ENCODE assay signal across 8 mouse cellular contexts in genomic region chr15:12204319-12205159, GRCm38 (mm10). TPM values are rescaled to one million over a fixed set of nuclear protein-coding genes. Genes with fewer than 3 reads are reported as not detected.
DNase-seq lines count a peak whose midpoint lies in the region; ATAC-seq and TF ChIP-seq lines count a peak whose summit lies in the region.

Mtmr12 (plus strand) TSS chr15:12205028.

- H3K36me3 ChIP-seq in kidney, embryonic 14.5 days (ENCODE audit: control insufficient read depth, insufficient read depth, low read length): no peaks in the 10 kb centered on the region
- H3K36me3 ChIP-seq in limb, embryonic 15.5 days: no peaks in the 10 kb centered on the region

- peak within 1 kb of the TSS; percentile 96 for H3K9ac ChIP-seq in kidney, embryonic 14.5 days (ENCODE audit: low read depth, low read length)
- H3K9ac ChIP-seq in limb, embryonic 15.5 days: peak within 1 kb of the TSS; percentile 89

- DNase-seq in A20 (ENCODE audit: low read depth, low spot score): peak; percentile 99
- DNase-seq in heart, adult 9 months (ENCODE audit: low spot score in 2 of 2): peak; percentile 99 to 100
- peak; percentile 99 to 100 for DNase-seq in monocyte, adult 2 months (ENCODE audit: low read depth in 1 of 2, low spot score in 2 of 2)
- DNase-seq in spleen, postnatal 36 days (ENCODE audit: low spot score in 2 of 2): peak; percentile 99 to 100

- no peak for TF ChIP-seq POLR2A in bone marrow macrophage, adult 2 months (IDR thresholded peaks at IDR 0.05; ENCODE audit: borderline replicate concordance, low read depth, low read length)
- TF ChIP-seq POLR2A in embryonic fibroblast, embryonic 13.5 days (IDR thresholded peaks at IDR 0.05; ENCODE audit: low read depth, low read length): peak; percentile 71

- no peak for TF ChIP-seq CTCF in bone marrow macrophage, adult 2 months (IDR thresholded peaks at IDR 0.05; ENCODE audit: low read depth, low read length)
- no peak for TF ChIP-seq CTCF in embryonic fibroblast, embryonic 13.5 days (IDR thresholded peaks at IDR 0.05; ENCODE audit: borderline replicate concordance, insufficient read depth, low read length)

- no peaks in the 10 kb centered on the region for H3K27me3 ChIP-seq in kidney, embryonic 14.5 days (ENCODE audit: control insufficient read depth, insufficient read depth, low read length)
- no peaks in the 10 kb centered on the region for H3K27me3 ChIP-seq in limb, embryonic 15.5 days

- peaks cover 38% of the 10 kb centered on the region for H3K4me1 ChIP-seq in bone marrow macrophage, adult 2 months (ENCODE audit: control insufficient read depth, insufficient read depth, low read length)
- H3K4me1 ChIP-seq in embryonic fibroblast, embryonic 13.5 days (ENCODE audit: control insufficient read depth, insufficient read depth, low read length): peaks cover 6% of the 10 kb centered on the region
- H3K4me1 ChIP-seq in kidney, embryonic 14.5 days (ENCODE audit: control insufficient read depth, insufficient read depth, low read length): peaks cover 26% of the 10 kb centered on the region
- peaks cover 27% of the 10 kb centered on the region for H3K4me1 ChIP-seq in limb, embryonic 15.5 days

- H3K9me3 ChIP-seq in kidney, embryonic 14.5 days (ENCODE audit: control insufficient read depth, low read length): no peaks in the 10 kb centered on the region
- H3K9me3 ChIP-seq in limb, embryonic 15.5 days: no peaks in the 10 kb centered on the region

- peak; percentile 97 for ATAC-seq in kidney, embryonic 14.5 days (ENCODE audit: low FRiP score, low TSS enrichment)
- peak; percentile 96 for ATAC-seq in limb, embryonic 15.5 days (ENCODE audit: insufficient number of reproducible peaks, low FRiP score, low TSS enrichment, low read depth)

- H3K27ac ChIP-seq in bone marrow macrophage, adult 2 months (ENCODE audit: insufficient read depth, low read depth, low read length): peak within 1 kb of the TSS; percentile 81
- H3K27ac ChIP-seq in embryonic fibroblast, embryonic 13.5 days (ENCODE audit: insufficient read depth, low read length): peak within 1 kb of the TSS; percentile 87
- peak within 1 kb of the TSS; percentile 90 for H3K27ac ChIP-seq in kidney, embryonic 14.5 days (ENCODE audit: low read depth, low read length)
- peak within 1 kb of the TSS; percentile 93 for H3K27ac ChIP-seq in limb, embryonic 15.5 days

- H3K4me2 ChIP-seq in kidney, embryonic 14.5 days (replicated peaks; ENCODE audit: low read depth, low read length): peak within 1 kb of the TSS; percentile 65
- peak within 1 kb of the TSS; percentile 63 for H3K4me2 ChIP-seq in limb, embryonic 15.5 days

- peak within 1 kb of the TSS; percentile 90 for H3K4me3 ChIP-seq in bone marrow macrophage, adult 2 months (ENCODE audit: insufficient read depth, low read length)
- peak within 1 kb of the TSS; percentile 79 for H3K4me3 ChIP-seq in embryonic fibroblast, embryonic 13.5 days (ENCODE audit: insufficient read depth, low read length)
- H3K4me3 ChIP-seq in kidney, embryonic 14.5 days (ENCODE audit: low read length): peak within 1 kb of the TSS; percentile 92
- peak within 1 kb of the TSS; percentile 78 for H3K4me3 ChIP-seq in limb, embryonic 15.5 days

- under 1% methylated on average over 58 of the region's 58 CpGs for WGBS in kidney, embryonic 14.5 days
- WGBS in limb, embryonic 15.5 days: under 1% methylated on average over 47 of the region's 58 CpGs

RNA-seq across cellular contexts. Expression of gene Mtmr12, which starts in this region (rescaled TPM):
- polyA plus RNA-seq in bone marrow macrophage, adult 2 months (2012; ENCODE audit: insufficient read depth, insufficient read length, missing spikeins): 28.8 and 30.0 TPM in 2 replicates
- polyA plus RNA-seq in embryonic fibroblast, embryonic 13.5 days (2011; ENCODE audit: insufficient read length, low read depth, missing spikeins): 11.2 and 12.3 TPM in 2 replicates
- polyA plus RNA-seq in kidney, embryonic 14.5 days (2014; fragmentation: Nextera tagmentation; extraction: Ambion mirVana): 10.6 and 25.4 TPM in 2 replicates
- 15.0 TPM in 2 replicates for polyA plus RNA-seq in limb, embryonic 15.5 days (2015; fragmentation: Nextera tagmentation; extraction: Ambion mirVana)

Comparison
In these comparisons a context has a peak if more than half of its experiments do, and no peak if none do; other contexts are left out.
1. Peak in every context shown above with its lines: DNase-seq, ATAC-seq, H3K4me3 ChIP-seq and H3K27ac ChIP-seq.